Mouse (Mus musculus): ENCODE data around the gene Sec31b.

Sec31b gene

GRCm38 (mm10) chr19:44530018-44530417 is 15.6 kb downstream of the Sec31b start:
- DNase-seq (ENCODE audit: low spot score in 2 of 2), result no peak

- DNase-seq (ENCODE audit: low spot score in 2 of 2), result no peak
Observed at GRCm38 (mm10) chr19:44525551-44526205, 20.0 kb downstream of the Sec31b start.

- DNase-seq (ENCODE audit: low spot score in 2 of 2), result no peak
Observed at GRCm38 (mm10) chr19:44519152-44519551, 26.5 kb downstream of the Sec31b start.

GRCm38 (mm10) chr19:44517996-44518768 is 27.5 kb downstream of the Sec31b start:
- DNase-seq (ENCODE audit: low spot score in 2 of 2), result no peak

GRCm38 (mm10) chr19:44515769-44516168 is 29.9 kb downstream of the Sec31b start:
- no peak for DNase-seq (ENCODE audit: low spot score in 2 of 2)

GRCm38 (mm10) chr19:44514521-44515451 is 30.9 kb downstream of the Sec31b start:
- DNase-seq (ENCODE audit: low spot score in 2 of 2), result no peak

GRCm38 (mm10) chr19:44513921-44514482 is 31.7 kb downstream of the Sec31b start:
- no peak for DNase-seq (ENCODE audit: low spot score in 2 of 2)

GRCm38 (mm10) chr19:44513054-44513833 is 32.4 kb downstream of the Sec31b start:
- no peak for DNase-seq (ENCODE audit: low spot score in 2 of 2)

GRCm38 (mm10) chr19:44512601-44513000 is 33.1 kb downstream of the Sec31b start:
- no peak for DNase-seq (ENCODE audit: low spot score in 2 of 2)

GRCm38 (mm10) chr19:44511451-44512231 is 34.0 kb downstream of the Sec31b start:
- no peak for DNase-seq (ENCODE audit: low spot score in 2 of 2)

- peak in 1 of 2 experiments; percentile 43 for DNase-seq (ENCODE audit: low spot score in 2 of 2)
Observed at GRCm38 (mm10) chr19:44510534-44511175, 35.0 kb downstream of the Sec31b start.

- DNase-seq (ENCODE audit: low spot score in 2 of 2), result no peak
Observed at GRCm38 (mm10) chr19:44502741-44503140, 42.9 kb downstream of the Sec31b start.

- DNase-seq (ENCODE audit: low spot score in 2 of 2), result no peak
Observed at GRCm38 (mm10) chr19:44501925-44502324, 43.7 kb downstream of the Sec31b start.

GRCm38 (mm10) chr19:44500240-44500639 is 45.4 kb downstream of the Sec31b start:
- DNase-seq (ENCODE audit: low spot score in 2 of 2), result no peak

- no peak for DNase-seq (ENCODE audit: low spot score in 2 of 2)
Observed at GRCm38 (mm10) chr19:44498936-44499335, 46.7 kb downstream of the Sec31b start.

- DNase-seq (ENCODE audit: low spot score in 2 of 2), result no peak
Observed at GRCm38 (mm10) chr19:44496941-44497340, 48.7 kb downstream of the Sec31b start.

GRCm38 (mm10) chr19:44496511-44496910 is 49.2 kb downstream of the Sec31b start:
- DNase-seq (ENCODE audit: low spot score in 2 of 2), result no peak

- DNase-seq (ENCODE audit: low spot score in 2 of 2), result no peak
Observed at GRCm38 (mm10) chr19:44493128-44493527, 52.5 kb downstream of the Sec31b start, which contains the start of gene Wnt8b. Wnt8b (plus strand) TSS chr19:44493472.

- DNase-seq (ENCODE audit: low spot score in 2 of 2), result peak; percentile 34 to 62
Observed at GRCm38 (mm10) chr19:44487266-44487665, 58.4 kb downstream of the Sec31b start.

- no peak for DNase-seq (ENCODE audit: low spot score in 2 of 2)
Observed at GRCm38 (mm10) chr19:44476541-44476940, 69.1 kb downstream of the Sec31b start.
